Mouse (Mus musculus) stomach, postnatal 0 days (tissue): ENCODE measurements around the gene Slc38a5.

Experiments used
- CTCF ChIP-seq: IDR thresholded peaks from 2 replicates; pipeline ENCODE4 v1.5.1; 2016; ENCODE audit warnings: antibody characterized with exemption, low read depth, mild to moderate bottlenecking, moderate library complexity
- EP300 ChIP-seq: optimal IDR thresholded peaks from 2 replicates; pipeline ENCODE3; 2016; ENCODE audit warnings: antibody characterized with exemption

GRCm38 (mm10) chrX:8255807-8256206 is 15.1 kb upstream of the Slc38a5 start:
- TF ChIP-seq CTCF (0 out of 2 replicates have a peak, but pooled peaks have one; percentile 8), EP300 (no peak)
